Mouse (Mus musculus): ENCODE measurements at regions not wholly inside any gene's neighbourhood (a gene's known extent, or its start where the extent isn't known, plus 50 kb on each side); places are given as distances from the start of the nearest gene placed in this dataset.

- CTCF ChIA-PET, result no interaction called here
Measured at GRCm38 (mm10) chr2:159826417-159826816, 507.5 kb downstream of the Gm826 start.

GRCm38 (mm10) chr2:159818556-159818955, 515.4 kb downstream of the Gm826 start:
- ChIA-PET POLR2A (no interaction called here), CTCF (no interaction called here)

More at GRCm38 (mm10) chr2:159826417-159826816, 507.5 kb downstream of the Gm826 start:
- POLR2A ChIA-PET, result no interaction called here

- ChIA-PET CTCF (no interaction called here), POLR2A (no interaction called here)
Measured at GRCm38 (mm10) chr2:159816344-159816743, 517.6 kb downstream of the Gm826 start.
